Mouse (Mus musculus): Measurements from ENCODE around the gene Eipr1.

Eipr1 gene

DNA sequence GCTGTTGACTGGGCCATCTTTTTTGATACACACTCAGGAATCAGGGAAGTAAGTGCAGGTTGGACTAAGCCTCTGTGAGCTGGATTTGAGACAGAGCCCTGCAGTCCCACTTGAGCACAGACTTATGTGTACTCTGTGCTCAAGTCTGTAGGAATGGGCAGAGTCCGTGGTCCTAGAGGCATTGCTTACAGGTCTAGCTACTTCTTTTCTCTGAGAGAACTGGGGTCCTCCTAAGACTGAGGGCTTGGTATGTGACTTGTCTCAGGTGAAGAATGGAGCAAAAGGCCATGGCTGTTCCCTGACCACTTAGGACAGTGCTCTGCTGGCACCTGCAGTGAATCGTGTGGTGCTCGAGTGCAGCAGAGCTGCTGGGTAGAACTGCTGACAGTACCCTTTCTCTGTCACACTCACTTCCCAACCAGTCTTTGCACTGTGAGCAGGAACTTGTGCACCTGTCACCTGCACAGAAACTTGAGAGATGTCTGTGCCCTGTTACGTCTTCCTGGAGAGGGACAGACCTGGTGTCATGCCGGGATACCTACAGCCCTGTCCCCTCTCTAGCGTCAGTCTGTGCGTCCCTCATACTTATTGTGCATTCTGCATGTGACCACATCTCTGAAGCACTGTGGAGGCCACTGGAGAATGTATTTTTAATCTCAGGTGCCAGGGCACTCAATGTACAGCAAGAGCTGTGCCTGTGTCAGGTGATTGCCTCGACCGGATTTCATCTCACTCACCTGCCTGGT lies 65.3 kb downstream of the Eipr1 start:
- intact Hi-C loops (cut with DNase I) = no loop called here

DNA sequence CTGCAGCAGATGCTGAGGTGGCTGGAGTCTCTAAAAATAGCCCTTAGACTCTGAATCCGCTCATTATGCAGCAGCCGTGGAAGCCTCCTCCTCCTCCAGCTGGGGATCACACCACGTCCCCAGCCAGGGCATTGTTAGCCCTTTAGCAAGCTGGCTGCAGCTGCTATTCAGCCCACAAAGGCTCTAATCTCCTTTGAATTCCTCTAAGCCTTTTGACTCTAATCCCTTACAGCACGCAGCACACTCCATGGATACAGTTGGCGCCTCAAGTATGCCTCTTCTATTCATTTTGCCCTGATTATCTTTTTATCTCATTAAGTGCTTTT lies 65.8 kb downstream of the Eipr1 start:
- intact Hi-C loops (cut with DNase I) = no loop called here

DNA sequence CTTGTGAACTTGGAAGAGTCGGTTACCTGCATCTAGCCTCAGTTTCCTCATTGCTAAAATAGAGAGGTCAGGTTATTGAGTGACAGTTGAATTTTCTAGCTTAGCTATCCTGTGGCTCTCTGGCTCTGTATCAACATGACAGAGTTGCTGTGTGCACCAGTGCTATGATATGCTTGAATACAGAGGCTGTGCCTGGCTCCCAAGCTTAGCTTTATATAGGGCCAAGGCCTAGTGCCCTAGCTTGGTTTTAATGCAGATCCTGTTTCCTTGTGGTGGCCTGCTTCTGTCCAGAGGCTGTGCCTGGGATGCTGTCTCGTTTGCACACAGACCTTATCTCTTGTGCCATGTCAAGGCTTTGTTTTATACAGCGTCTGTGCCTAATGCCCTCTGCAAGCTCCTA lies 66.3 kb downstream of the Eipr1 start:
- intact Hi-C loops (cut with DNase I) = no loop called here

DNA sequence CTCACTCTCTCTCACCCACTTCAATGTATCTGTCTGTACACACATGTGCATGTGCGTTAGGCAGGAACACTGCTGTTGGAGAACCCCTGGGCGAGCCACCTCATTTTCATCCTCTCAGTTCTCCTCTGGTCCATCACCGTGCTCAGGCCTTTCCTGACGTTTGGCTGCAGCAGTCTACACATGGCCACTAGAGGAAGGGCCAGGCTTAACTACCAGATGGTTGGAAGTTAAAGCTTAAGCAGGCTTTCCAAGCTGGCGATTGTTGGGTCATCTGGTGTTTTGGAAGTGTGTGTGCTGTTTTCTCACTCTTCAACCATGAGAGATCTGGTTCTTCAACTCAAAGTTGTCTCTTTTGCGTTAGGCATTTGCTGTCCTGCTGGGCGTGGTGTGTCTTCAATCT lies 71.9 kb downstream of the Eipr1 start:
- intact Hi-C loops (cut with DNase I) = no loop called here

DNA sequence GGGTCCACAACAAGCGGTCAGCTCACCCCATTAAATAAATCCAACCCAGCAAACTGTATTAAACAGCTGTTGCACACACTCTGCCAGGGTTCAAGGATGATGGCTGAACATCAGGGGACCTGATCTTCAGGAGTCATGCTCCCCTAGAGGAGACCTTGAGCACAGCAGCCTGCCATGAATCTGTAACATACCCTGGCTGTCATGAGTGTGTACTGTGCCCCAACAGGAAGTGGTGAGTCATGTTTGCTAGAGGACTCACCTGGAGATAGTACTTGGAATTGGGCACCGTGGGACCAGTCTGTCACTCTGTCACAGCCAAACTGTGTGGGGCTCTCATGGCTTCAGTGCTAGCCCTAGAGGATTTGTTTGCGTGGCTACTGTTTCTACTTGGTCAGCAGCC lies 77.9 kb downstream of the Eipr1 start:
- intact Hi-C loops (cut with DNase I) = no loop called here

DNA sequence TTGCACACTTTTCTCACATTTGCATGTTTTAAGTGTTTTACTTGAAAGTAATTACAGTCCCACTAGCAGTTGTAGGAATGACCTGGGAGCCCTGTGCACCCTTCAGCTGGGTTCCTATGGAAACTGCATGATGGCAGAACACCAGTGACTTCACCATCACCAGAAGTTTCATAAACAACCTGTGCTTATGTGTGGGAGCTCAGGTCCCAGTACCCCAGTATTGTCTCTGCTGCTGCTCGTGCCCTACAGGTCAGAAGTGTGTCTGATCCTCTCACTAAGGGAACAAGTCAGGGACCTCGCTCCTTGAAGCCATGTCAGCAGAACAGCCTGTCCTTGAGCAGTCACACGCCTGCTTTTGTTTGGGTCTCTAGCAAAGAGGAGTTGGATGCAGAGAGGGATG lies 78.9 kb downstream of the Eipr1 start:
- intact Hi-C loops (cut with DNase I) = no loop called here

DNA sequence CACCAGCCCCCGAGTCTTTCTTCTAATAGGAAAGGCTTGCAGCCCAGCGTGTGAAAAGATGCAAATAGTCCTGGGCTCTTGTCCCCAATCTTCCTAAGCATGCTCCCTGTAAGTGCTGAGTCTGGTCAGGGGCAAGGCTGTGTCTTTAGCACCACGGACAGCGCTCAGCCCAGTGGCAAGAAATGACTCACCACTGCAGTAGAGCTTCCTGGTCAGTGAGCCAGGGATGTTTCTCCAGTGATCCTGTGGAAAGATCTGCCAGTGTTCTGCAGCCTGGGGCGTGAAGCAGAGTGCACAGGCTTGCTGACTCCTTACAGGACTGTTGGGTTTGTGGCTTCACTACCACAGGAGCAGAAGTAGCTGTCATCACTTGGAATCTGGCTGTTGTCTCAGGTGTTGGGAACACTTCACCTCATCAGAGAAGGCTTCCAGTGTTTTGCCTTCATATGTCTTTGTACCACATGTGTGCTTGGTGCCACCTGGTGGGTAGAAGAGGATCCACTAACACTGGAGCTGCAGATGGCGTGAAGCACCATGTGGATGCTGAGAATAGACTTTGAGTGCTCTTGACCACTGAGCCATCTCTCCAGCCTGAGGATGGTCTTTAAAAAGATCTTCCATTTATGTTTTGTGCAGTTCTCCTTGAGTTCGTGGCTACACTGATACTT lies 79.6 kb downstream of the Eipr1 start:
- intact Hi-C loops (cut with DNase I) = no loop called here

DNA sequence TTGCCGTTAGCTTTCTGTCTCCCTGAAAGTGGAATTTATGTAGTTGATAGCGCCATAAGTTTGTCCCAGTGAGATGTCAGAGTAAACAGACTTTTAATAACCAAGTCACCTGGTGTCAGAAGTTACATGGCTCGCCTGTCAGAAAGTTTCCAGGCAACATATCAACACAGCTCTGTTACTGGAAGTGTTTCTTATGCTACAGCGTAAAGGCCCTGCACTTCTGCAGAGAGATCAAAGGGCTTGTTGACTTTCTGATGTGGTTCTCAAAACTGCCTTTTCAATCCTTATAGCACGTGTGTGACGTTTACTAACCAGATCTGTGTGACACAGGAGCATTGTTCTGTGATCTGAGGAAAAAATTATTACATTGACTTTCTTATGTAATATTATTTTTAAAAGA lies 82.7 kb downstream of the Eipr1 start:
- intact Hi-C loops (cut with DNase I) = no loop called here

DNA sequence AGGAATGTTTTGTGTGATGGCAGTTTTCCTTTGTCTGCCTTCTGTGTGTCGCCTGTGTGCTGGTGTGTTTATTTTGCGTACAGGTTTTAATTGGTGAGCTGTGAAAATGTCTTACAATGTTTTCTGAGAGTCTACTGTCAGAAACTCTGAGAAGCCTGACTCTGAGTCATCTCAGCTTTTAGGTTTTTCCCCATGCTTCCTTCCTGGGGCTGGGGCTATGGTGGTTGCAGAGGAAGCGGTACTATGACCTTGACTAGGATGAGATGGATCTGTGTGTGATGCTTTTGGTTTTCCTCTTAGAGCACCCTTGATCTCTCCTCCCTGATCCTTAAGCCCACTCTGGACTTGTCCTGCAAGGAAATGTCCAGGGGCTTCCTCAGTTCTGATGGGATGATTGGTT lies 84.1 kb downstream of the Eipr1 start:
- intact Hi-C loops (cut with DNase I) = no loop called here

DNA sequence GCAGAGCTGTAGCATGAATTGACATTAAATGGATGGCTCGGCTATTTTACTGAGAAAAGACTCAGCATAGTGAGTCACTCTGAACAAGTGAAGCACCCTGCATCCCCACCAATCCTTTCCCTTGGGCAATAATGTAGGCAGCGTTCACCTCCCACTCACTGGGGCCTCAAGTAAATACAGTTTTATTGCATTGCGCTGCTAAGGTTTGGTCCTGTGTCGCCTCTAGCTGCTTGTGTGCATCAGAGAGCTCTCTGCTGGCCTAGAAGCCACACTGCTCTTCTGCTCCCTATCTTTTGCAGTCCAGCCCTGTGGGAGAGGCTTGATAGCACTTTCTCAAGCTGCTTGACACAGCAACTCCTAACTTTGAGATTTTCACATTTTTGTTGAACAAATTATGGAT lies 86.7 kb downstream of the Eipr1 start:
- intact Hi-C loops (cut with DNase I) = no loop called here

DNA sequence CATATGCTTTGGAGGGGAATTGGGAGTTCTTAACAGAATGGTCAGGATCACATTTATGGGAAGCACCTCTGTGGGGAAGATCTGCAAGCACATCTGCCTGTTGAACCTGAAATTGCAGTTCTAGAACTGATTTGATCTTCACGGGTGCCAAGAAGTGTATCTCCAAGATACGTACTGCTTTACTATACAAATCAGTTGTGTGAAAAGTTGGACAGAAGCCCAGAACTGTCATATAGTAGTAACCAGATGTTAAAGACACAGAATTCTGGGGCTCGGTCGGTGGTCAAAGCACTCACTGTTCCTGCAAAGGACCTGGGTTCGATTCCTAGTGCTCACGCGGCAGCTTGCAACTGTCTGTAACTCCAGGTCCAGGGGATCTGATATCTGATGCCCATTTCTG lies 87.4 kb downstream of the Eipr1 start:
- intact Hi-C loops (cut with DNase I) = no loop called here

DNA sequence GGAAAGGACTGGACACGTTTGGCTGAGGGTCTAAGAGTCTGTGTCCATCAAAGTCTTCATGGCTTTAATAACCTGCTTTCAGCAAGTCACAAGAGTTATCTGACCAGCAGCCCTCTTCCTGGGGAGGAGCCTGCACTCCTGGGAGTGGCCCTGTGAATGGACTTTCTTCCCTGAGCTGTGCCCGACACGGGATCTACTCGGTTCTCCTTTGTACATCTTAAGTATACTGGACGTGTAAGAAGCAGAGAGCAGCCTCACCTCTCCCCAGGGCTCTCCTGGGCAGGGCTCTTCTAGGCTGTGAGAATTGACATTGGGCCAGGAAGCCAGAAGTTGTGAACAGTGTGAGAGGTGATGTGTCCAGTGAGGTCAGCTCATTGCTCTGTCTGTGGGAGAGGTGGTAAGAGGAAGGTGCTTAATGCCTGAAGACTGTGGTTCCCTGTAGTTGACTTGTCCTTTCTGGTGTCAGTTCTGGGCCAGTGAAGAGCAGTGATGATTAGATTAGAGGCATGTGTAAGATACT lies 89.6 kb downstream of the Eipr1 start:
- intact Hi-C loops (cut with DNase I) = no loop called here

DNA sequence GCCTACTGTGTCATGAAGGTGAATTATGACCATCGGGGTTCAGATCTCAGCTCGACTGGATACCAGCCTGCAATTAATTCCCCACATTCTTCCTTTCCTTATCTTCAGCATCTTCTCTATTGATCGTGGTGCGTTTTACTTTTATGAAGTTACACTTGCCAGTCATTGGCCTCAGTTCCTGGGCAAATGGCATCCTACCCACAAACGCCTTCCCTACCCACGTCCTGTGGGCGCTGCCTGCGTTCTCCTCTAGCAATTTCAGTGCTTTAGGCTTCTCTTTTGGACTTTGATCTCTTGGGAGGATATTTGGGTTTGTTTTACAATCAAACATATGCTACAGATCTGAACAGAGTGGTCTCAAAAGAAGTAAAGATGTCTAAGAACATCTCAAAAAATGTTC lies 94.2 kb downstream of the Eipr1 start:
- intact Hi-C loops (cut with DNase I) = no loop called here

DNA sequence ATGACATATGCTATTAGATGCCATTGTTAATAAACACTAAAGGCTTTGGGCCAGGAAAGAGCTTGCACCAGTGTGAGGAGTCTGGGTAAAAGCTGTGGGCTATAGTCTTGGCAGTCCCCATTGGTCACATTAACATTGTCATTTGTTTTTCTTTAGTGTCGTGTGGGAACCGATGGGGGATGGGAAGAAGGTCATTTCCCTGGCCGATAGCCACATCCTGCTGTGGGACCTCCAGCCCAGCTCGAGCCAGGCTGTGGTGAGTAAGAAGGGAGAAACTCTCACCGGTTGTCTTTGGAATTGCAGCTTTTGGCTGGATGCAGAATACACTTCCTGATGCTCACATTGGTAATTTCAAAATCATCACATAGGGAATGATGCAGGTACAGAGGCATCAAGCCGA lies 95.8 kb downstream of the Eipr1 start:
- intact Hi-C loops (cut with DNase I) = no loop called here

DNA sequence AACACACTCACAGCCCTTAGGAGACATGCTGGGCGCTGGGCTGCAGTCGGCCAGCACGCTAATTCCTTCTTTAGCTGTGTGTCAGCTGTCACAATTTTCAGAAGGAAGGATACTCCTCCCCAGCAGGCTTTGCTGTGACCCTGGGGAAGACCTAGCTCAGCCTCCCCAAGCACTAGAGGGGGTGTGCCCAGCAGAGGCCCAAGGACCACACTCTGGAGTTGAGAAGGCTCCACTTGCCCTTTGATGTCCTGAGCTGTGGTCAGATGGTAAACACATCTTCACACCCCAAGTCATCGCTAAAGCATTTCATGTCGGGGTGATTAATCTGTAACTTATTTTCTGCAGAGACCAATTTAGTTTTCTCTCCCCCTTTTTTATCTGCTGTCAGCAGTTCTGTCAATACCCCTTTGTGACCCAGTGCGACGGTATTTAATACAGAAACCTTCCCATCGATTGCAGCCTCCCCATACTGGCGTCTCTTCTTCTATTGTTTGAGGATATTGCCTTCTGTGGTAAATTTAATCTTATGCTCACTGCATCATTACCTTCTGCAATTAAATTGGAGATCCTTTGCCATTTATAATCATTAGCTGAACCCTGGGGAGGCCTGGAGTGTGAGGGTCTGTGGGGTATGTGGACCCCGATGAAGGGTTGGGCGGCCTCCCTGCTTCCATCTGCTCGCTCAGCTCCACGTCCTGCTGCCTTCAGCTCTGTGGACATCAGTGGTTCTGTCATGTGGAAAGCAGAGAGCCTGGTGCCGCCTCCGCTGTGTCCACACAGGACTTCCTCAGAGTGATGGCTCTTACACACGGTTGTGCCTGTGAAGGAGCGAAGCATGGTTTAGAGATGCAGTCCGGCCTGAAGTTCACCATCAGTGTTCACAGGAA lies 97.4 kb downstream of the Eipr1 start:
- intact Hi-C loops (cut with DNase I) = no loop called here

DNA sequence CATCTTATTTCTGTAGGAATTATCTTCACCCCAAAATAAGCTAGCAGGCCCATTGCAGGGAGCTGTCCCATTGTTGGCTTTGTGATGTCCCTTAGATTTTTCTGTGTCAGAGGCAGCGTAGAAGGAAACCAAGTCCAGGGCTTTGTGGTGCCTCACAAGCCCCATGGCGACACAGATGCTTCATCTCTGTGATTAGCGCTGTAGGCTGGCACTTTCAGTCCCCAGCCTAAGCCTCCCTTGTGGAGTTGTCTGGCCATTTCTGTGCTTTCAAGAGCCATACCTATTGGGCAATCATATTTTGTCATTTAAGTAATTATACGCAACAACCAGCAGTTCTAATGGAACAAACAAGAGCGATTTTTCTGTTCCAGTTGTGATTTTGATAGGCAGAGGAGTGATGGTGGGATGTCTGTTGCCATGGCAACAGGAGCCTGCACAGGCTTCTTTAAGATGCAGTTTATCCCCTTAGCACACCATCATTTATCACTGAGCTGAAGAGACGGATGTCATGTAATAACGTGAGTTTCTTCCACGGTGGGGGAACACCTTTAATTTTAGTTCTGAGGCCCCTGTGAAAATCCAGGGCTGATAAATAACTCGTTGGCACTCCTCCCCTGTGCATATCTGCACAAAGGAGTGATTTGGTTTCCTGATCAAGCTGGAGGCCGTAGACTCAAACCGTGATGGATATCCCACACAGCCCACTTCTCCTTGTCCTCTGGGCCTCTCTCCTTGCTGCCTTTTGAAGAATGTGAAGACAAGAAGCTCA lies 108.1 kb downstream of the Eipr1 start:
- intact Hi-C loops (cut with DNase I) = no loop called here

DNA sequence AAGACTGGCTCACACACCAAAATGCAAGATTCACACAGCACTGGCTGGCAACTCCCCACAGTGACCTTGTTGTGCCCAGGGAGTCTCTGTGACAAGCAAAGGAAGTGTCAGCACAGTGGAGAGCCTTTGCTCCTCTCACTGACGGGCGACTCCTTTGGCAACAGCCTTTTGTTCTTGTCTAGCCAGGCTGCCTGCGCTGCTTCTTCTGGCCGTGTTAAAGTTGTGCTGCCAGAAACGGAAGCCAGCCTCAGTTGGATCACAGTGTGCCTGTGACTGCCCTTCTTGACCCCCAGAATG lies 108.6 kb downstream of the Eipr1 start:
- intact Hi-C loops (cut with DNase I) = no loop called here

DNA sequence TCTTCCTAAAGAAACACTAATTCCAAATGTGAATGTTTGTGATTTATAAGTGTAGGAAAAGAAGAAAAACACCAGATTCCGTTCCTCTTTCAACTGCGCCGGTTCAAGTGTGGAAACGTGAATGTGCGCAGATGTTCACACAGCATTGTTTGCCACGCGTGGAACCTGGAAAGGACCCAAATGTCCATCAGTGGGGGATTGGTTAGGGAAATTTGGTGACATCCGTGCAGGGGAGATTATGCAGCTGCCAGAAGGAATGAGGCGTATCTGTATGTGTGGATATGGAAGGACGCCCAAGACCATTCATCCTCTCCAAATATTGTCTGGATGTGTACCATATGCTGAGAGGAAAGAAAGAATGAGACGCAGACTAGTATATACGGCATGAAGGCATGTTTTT lies 111.7 kb downstream of the Eipr1 start:
- intact Hi-C loops (cut with DNase I) = no loop called here

DNA sequence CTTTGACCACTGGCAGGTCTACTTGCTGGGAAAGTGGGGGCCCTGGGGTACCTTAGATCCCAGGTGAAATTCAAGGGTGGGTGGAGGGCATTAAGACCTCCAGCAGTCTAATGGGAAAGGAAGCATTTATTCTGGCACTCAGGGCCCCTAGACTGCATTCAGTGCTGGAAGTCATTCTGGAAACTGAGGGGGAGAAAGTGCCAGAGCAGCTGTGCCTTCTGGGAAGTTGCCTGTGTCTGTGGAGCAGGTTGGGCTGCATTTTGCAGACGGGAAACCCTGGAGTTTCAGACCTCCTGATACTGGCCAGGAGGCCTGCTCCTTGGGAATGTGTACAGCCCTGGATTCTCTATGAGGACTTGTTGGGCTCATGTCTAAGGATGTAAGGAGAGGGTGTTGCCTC lies 114.5 kb downstream of the Eipr1 start:
- intact Hi-C loops (cut with DNase I) = no loop called here

DNA sequence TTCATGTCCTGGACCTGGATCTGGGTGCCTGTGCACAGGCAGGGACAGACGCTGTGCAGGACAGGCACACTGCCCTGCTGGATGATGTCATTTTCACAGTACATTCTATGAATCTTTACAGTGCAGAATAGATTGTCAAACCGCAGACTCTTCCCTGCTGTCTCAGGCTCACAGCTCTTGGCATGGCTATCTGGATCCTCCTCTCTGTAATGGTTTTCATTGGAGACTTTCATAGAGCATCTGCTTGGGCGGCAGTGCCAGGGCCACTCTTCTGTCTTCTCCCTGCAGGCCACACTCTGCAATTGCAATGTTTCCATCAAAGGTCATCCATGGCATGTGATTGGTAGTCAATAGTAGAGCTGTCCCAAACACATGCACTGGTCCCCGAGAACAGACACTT lies 117.2 kb downstream of the Eipr1 start:
- intact Hi-C loops (cut with DNase I) = no loop called here

DNA sequence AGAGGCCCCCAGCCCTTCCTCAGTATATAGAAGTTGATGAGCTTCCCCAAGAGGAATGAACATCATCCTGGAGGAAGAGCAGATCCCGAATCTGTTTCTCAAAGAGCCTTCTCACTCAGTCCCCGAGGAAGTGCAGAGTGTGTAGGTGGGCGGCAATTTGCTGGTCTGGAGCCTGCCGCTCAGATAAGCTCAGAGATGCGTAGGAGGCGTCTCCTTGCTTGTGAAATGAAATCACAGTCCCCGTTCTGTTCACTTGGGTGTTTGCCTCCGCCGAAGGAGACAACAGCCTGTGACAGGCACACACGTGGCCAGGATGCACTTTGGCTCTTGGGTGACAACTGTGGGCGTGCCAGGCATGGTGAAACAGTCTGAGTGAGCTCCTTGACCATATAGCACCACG lies 120.7 kb downstream of the Eipr1 start:
- intact Hi-C loops (cut with DNase I) = no loop called here

DNA sequence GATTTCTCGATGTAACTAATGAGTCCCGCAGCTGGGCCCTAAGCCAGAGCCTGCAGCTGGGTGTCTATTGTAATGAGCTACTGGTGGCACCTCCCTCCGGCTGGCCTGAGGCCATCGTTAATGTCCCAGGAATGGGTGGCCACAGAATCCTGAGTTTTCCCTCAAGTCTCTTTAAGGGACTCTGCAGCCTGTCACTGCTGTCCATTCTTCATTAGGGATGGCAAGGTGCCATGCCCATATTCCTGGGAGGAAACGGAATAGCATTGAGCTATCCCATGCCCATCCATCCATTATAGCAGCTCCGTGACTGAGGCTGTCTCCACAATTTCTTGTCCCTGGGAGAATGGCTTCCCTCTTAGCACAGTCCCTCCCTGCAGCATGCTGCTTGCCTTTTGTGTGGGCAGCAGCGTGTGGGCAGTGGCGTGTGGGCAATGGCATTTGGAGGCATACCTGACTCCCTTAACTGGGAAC lies 123.2 kb downstream of the Eipr1 start:
- intact Hi-C loops (cut with DNase I) = no loop called here
